Mouse (Mus musculus) MEL (cell line): ENCODE data around the gene Gramd1b. TPM values are rescaled to one million over a fixed set of nuclear protein-coding genes. Genes with fewer than 3 reads are reported as not detected.

Experiments used
- DNase-seq: peaks from one replicate; pipeline ENCODE4 v3.0.0; 2011; ENCODE audit warnings: low read depth, low spot score
- H3K27ac ChIP-seq: 2 replicates; pipeline ENCODE4 v1.5.1; 2012; ENCODE audit warnings: low read depth, mild to moderate bottlenecking, control low read depth, low read length, moderate library complexity; ENCODE audit not compliant: control insufficient read depth
- H3K27me3 ChIP-seq, 2 experiments: fragments of 150-350 bp in 1 of 2; sonication (generic) in 1 of 2; 2 replicates each; pipeline ENCODE4 v1.6.1; 2012; ENCODE audit warnings: low read length in 2 of 2, mild to moderate bottlenecking in 2 of 2, improper control_type of control experiment in 1 of 2, moderate library complexity in 1 of 2; ENCODE audit not compliant: insufficient read depth in 2 of 2, control insufficient read depth in 1 of 2
- H3K36me3 ChIP-seq, 2 experiments: 2 replicates each; pipeline ENCODE4 v1.6.1; 2012 to 2014; ENCODE audit warnings: low read length in 2 of 2, improper control_type of control experiment in 1 of 2, inconsistent platforms in 1 of 2, mild to moderate bottlenecking in 1 of 2; ENCODE audit not compliant: insufficient read depth in 2 of 2, control insufficient read depth in 1 of 2
- H3K4me1 ChIP-seq, 2 experiments: fragments of 150-350 bp in 1 of 2; sonication (generic) in 1 of 2; 2 replicates each; pipeline ENCODE4 v1.6.1; 2012; ENCODE audit warnings: low read length in 2 of 2, improper control_type of control experiment in 1 of 2, mild to moderate bottlenecking in 1 of 2; ENCODE audit not compliant: insufficient read depth in 2 of 2, control insufficient read depth in 1 of 2
- H3K4me3 ChIP-seq, 2 experiments: fragments of 150-350 bp in 1 of 2; sonication (generic) in 1 of 2; 2 replicates each; pipeline ENCODE4 v1.5.1; 2012; ENCODE audit warnings: low read depth in 2 of 2, low read length in 2 of 2, mild to moderate bottlenecking in 2 of 2, moderate library complexity in 2 of 2, control low read depth in 1 of 2, improper control_type of control experiment in 1 of 2; ENCODE audit not compliant: control insufficient read depth in 1 of 2, insufficient read depth in 1 of 2
- H3K79me2 ChIP-seq: 2 replicates; pipeline ENCODE4 v1.6.1; 2012; ENCODE audit warnings: mild to moderate bottlenecking, low read length, moderate library complexity; ENCODE audit not compliant: control insufficient read depth, poor library complexity, insufficient read depth
- H3K9ac ChIP-seq: 2 replicates; pipeline ENCODE4 v1.6.1; 2012; ENCODE audit warnings: low read depth, mild to moderate bottlenecking, control low read depth, low read length, moderate library complexity; ENCODE audit not compliant: control insufficient read depth, poor library complexity, severe bottlenecking
- H3K9me3 ChIP-seq: fragments of 150-350 bp; sonication (generic); replicated peaks from 2 replicates; pipeline ENCODE4 v1.6.1; 2012; ENCODE audit warnings: mild to moderate bottlenecking, low read length, improper control_type of control experiment, moderate library complexity; ENCODE audit not compliant: insufficient read depth
- BHLHE40 ChIP-seq: IDR thresholded peaks from 2 replicates; pipeline ENCODE4 v1.6.1; 2012; ENCODE audit warnings: low read depth, mild to moderate bottlenecking, inconsistent platforms, low read length, improper control_type of control experiment, borderline replicate concordance
- CTCF ChIP-seq, 3 experiments: IDR thresholded peaks in 2 of 3; conservative IDR thresholded peaks in 1 of 3; 2 replicates each; pipeline ENCODE4 v1.5.1; 2011 to 2012; ENCODE audit warnings: low read length in 3 of 3, low read depth in 2 of 3, mild to moderate bottlenecking in 2 of 3, improper control_type of control experiment in 1 of 3, inconsistent platforms in 1 of 3, mixed read lengths in 1 of 3, moderate library complexity in 1 of 3; ENCODE audit not compliant: control insufficient read depth in 1 of 3, insufficient read depth in 1 of 3, poor library complexity in 1 of 3, severe bottlenecking in 1 of 3
- GABPA ChIP-seq: IDR thresholded peaks from 2 replicates; pipeline ENCODE4 v1.6.1; 2012; ENCODE audit warnings: low read depth, mild to moderate bottlenecking, inconsistent platforms, low read length, improper control_type of control experiment, moderate library complexity
- MAFK ChIP-seq: IDR thresholded peaks from 2 replicates; pipeline ENCODE4 v1.6.1; 2011; ENCODE audit warnings: low read depth, mild to moderate bottlenecking, low read length, improper control_type of control experiment, borderline replicate concordance
- MAZ ChIP-seq: IDR thresholded peaks from 2 replicates; pipeline ENCODE4 v1.6.1; 2012; ENCODE audit warnings: low read depth, mild to moderate bottlenecking, inconsistent platforms, low read length, improper control_type of control experiment
- MXI1 ChIP-seq: IDR thresholded peaks from 2 replicates; pipeline ENCODE4 v1.6.1; 2011; ENCODE audit warnings: mild to moderate bottlenecking, low read depth, low read length, improper control_type of control experiment
- NELFE ChIP-seq: IDR thresholded peaks from 2 replicates; pipeline ENCODE4 v1.6.1; 2011; ENCODE audit warnings: low read depth, low read length, improper control_type of control experiment
- NRF1 ChIP-seq: IDR thresholded peaks from 2 replicates; pipeline ENCODE4 v1.6.1; 2014; ENCODE audit warnings: low read depth, mild to moderate bottlenecking, inconsistent platforms, low read length, improper control_type of control experiment, moderate library complexity; ENCODE audit not compliant: poor library complexity, insufficient read depth, severe bottlenecking
- RAD21 ChIP-seq: IDR thresholded peaks from 2 replicates; pipeline ENCODE4 v1.6.1; 2011; ENCODE audit warnings: mild to moderate bottlenecking, low read depth, low read length, improper control_type of control experiment
- SIN3A ChIP-seq: IDR thresholded peaks from 2 replicates; pipeline ENCODE4 v1.6.1; 2012; ENCODE audit warnings: low read length, improper control_type of control experiment, inconsistent platforms
- TAL1 ChIP-seq: IDR thresholded peaks from 2 replicates; pipeline ENCODE4 v1.6.1; 2012; ENCODE audit warnings: mild to moderate bottlenecking, inconsistent platforms, low read length, moderate library complexity, mixed read lengths
- USF1 ChIP-seq: IDR thresholded peaks from 2 replicates; pipeline ENCODE4 v1.6.1; 2014; ENCODE audit warnings: low read depth, mild to moderate bottlenecking, inconsistent platforms, low read length, improper control_type of control experiment, moderate library complexity
- ZC3H11A ChIP-seq: IDR thresholded peaks from 2 replicates; pipeline ENCODE4 v1.6.1; 2012; ENCODE audit warnings: low read depth, mild to moderate bottlenecking, inconsistent platforms, low read length, improper control_type of control experiment
- polyA plus RNA-seq, 2 experiments: library from polyadenylated mRNA; stranded (reverse) in 1 of 2; unstranded in 1 of 2; fragments of >175 nt in 1 of 2; fragments of >200 nt in 1 of 2; gene quantifications; 2 replicates each; pipeline versions ENCODE4 v1.2.1 to v1.2.4; 2012; ENCODE audit warnings: low replicate concordance in 2 of 2, low read depth in 1 of 2; ENCODE audit not compliant: insufficient read length in 2 of 2, insufficient read depth in 1 of 2, missing spikeins in 1 of 2
- total RNA-seq: library from RNA; depleted of rRNA; stranded (reverse); fragments of 300-350 nt; gene quantifications from 2 replicates; pipeline ENCODE4 v1.2.3, GENCODE M21; 2012

The Gramd1b gene
- total and polyA plus RNA-seq, 3 experiments, result not detected

DNA sequence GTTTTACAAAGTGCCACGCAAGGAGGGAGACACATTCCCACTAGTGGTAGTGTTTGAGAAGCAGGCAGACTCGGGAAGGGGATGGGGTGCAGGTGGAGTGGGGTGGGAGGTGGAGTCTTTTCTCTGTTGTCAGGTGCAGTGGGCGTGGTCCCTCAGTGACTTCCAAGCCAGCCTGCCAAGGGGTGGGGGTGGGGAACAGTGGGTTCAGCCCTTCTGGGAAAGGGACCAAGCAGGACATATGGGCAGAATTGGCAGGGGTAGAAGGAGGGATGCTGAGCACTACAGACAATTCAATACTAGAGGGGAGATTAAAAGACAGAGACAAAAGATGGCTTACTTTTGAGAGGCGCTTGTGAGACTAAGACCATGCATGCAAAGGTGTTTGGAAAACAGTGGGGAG, 198.9 kb downstream of the Gramd1b start:
- H3K4me1 ChIP-seq, result no peaks in the 10 kb centered on the region
- no peaks in the 10 kb centered on the region for H3K9me3 ChIP-seq
- no peaks in the 10 kb centered on the region for H3K27me3 ChIP-seq
- no peaks in the 10 kb centered on the region for H3K36me3 ChIP-seq
- no peak overlapping the region for H3K27ac ChIP-seq
- no peak overlapping the region for H3K9ac ChIP-seq
- TF ChIP-seq TAL1 (no peak), GABPA (no peak), MAFK (no peak), USF1 (no peak), ZC3H11A (no peak), CTCF (IDR thresholded peaks at IDR 0.05 in 2 of 3, conservative IDR thresholded peaks at IDR 0.05 in 1 of 3; ENCODE audit: control insufficient read depth in 1 of 3, insufficient read depth in 1 of 3, low read depth in 2 of 3, low read length in 3 of 3, poor library complexity in 1 of 3, severe bottlenecking in 1 of 3) (no peak), NELFE (no peak)
- DNase-seq, result no peak
- H3K79me2 ChIP-seq, result no peaks in the 10 kb centered on the region
- H3K4me3 ChIP-seq, result no peak overlapping the region

DNA sequence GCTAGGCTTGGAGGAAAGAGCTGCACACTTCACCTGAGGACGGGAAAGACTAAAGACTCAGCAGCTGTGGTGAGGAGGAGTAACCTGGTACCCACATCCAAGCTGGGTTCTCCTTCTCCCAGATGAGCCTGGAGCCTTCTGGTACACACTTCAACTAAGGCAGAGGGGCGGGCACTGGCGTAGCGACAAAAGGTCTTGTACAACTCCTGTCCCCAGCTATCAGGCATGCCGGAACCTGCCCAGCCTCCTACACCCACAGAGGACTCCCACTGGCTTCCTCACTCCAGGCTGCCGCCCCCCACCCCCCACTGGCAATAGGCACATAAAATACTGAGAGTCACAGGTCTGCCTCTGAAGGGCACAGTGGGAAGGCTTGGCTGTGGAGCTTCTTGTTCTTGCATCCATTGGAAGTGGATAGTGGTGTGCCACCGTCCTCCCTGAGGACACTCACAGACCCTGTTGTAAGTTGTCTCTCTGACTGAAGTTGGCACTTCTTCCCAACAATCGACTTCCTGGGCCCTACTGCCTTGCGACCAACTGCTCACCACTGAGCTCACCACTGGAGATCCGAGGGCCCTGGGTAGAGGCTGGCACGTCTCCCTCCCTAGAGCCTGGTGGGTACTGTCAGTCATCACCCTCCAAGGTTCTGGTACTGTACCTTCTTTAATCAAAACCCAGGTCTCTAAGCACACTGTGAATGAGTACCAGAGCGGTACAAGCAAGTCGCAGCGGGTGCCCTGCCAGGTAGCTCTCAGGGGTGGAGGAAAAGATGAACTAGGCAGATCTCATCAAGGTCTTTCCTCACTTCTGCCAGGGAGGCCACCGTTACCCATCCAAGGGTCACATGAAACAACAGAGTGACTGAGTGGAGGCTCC, 199.5 kb downstream of the Gramd1b start:
- Histone ChIP-seq H3K9ac (no peak overlapping the region), H3K36me3 (no peaks in the 10 kb centered on the region), H3K27me3 (no peaks in the 10 kb centered on the region), H3K4me3 (no peak overlapping the region), H3K79me2 (no peaks in the 10 kb centered on the region), H3K27ac (no peak overlapping the region), H3K4me1 (no peaks in the 10 kb centered on the region), H3K9me3 (no peaks in the 10 kb centered on the region)
- TF ChIP-seq RAD21 (no peak), CTCF (IDR thresholded peaks at IDR 0.05 in 2 of 3, conservative IDR thresholded peaks at IDR 0.05 in 1 of 3; ENCODE audit: control insufficient read depth in 1 of 3, insufficient read depth in 1 of 3, low read depth in 2 of 3, low read length in 3 of 3, poor library complexity in 1 of 3, severe bottlenecking in 1 of 3) (no peak), NRF1 (no peak), SIN3A (no peak), GABPA (no peak), TAL1 (no peak), MXI1 (no peak), USF1 (no peak), MAZ (no peak), BHLHE40 (no peak)
- DNase-seq, result no peak
